16 mouse cellular contexts compared by ENCODE assay signal in genomic region chr5:97256445-97257060, GRCm38 (mm10).
DNase-seq lines count a peak whose midpoint lies in the region; ATAC-seq and TF ChIP-seq lines count a peak whose summit lies in the region.
"Had no signal": no experiment of that assay in that cellular context is flagged by ENCODE, and none has a peak within 500 bp of the region (broad histone marks: within the 10 kb centered on the region; RNA-seq: fewer than 3 reads in every experiment).

No protein-coding gene starts in this region.

- WGBS in midbrain, postnatal 0 days, result 65% methylated on average over 7 of the region's 7 CpGs
- WGBS in midbrain, embryonic 11.5 days, result 87% methylated on average over 7 of the region's 7 CpGs
- WGBS in neural tube, embryonic 13.5 days, result 41% methylated on average over 7 of the region's 7 CpGs

- DNase-seq in cerebellum, postnatal 14 days, result peak; percentile 30
- no peak for DNase-seq in cerebellum, adult 8-10 months
- DNase-seq in midbrain, postnatal 0 days (ENCODE audit: low spot score), result peak; percentile 39
- no peak for DNase-seq in midbrain, embryonic 11.5 days (ENCODE audit: low spot score, missing footprints)
- no peak for DNase-seq in lung, postnatal 4 days
- DNase-seq in thymus, postnatal 10 days (ENCODE audit: low spot score in 2 of 2), result no peak
- no peak for DNase-seq in c-Kit-positive CD71-positive TER-119-positive erythroid progenitor cells, embryonic 14.5 days (ENCODE audit: low spot score)
- DNase-seq: cerebellum, adult 18-20 months; gastrocnemius, adult 2 months; heart, adult 18-20 months had no signal

- no peak overlapping the region for H3K4me3 ChIP-seq in midbrain, postnatal 0 days (ENCODE audit: low read depth, low read length)
- H3K4me3 ChIP-seq in midbrain, embryonic 11.5 days (ENCODE audit: low read depth, low read length), result no peak overlapping the region
- no peak overlapping the region for H3K4me3 ChIP-seq in neural tube, embryonic 13.5 days
- H3K4me3 ChIP-seq: gastrocnemius, adult 2 months; limb, embryonic 13.5 days; liver, embryonic 15.5 days; midbrain, embryonic 12.5 days had no signal

- H3K4me2 ChIP-seq in midbrain, postnatal 0 days (ENCODE audit: low read depth, low read length, poor library complexity, severe bottlenecking), result no peak overlapping the region
- no peak overlapping the region for H3K4me2 ChIP-seq in midbrain, embryonic 11.5 days
- no peak overlapping the region for H3K4me2 ChIP-seq in neural tube, embryonic 13.5 days
- H3K4me2 ChIP-seq: limb, embryonic 13.5 days; liver, embryonic 15.5 days; midbrain, embryonic 12.5 days had no signal

- no peak overlapping the region for H3K9ac ChIP-seq in midbrain, postnatal 0 days (replicated peaks; ENCODE audit: low read length, poor library complexity, severe bottlenecking)
- H3K9ac ChIP-seq in midbrain, embryonic 11.5 days (ENCODE audit: low read length), result no peak overlapping the region
- no peak overlapping the region for H3K9ac ChIP-seq in neural tube, embryonic 13.5 days
- H3K9ac ChIP-seq: limb, embryonic 13.5 days; liver, embryonic 15.5 days; midbrain, embryonic 12.5 days had no signal

- H3K4me1 ChIP-seq in midbrain, postnatal 0 days (ENCODE audit: insufficient read depth, low read length), result no peaks in the 10 kb centered on the region
- H3K4me1 ChIP-seq in midbrain, embryonic 11.5 days (ENCODE audit: control insufficient read depth, insufficient read depth, low read length), result no peaks in the 10 kb centered on the region
- H3K4me1 ChIP-seq in neural tube, embryonic 13.5 days (replicated peaks), result 0 out of 2 replicates have a peak, but pooled peaks cover 7% of the 10 kb centered on the region
- H3K4me1 ChIP-seq: limb, embryonic 13.5 days; liver, embryonic 15.5 days; midbrain, embryonic 12.5 days had no signal

- no peak overlapping the region for H3K27ac ChIP-seq in midbrain, postnatal 0 days (ENCODE audit: low read depth, low read length)
- H3K27ac ChIP-seq in midbrain, embryonic 11.5 days (ENCODE audit: low read depth, low read length), result no peak overlapping the region
- H3K27ac ChIP-seq in neural tube, embryonic 13.5 days (replicated peaks), result no peak overlapping the region
- H3K27ac ChIP-seq: gastrocnemius, adult 2 months; limb, embryonic 13.5 days; liver, embryonic 15.5 days; midbrain, embryonic 12.5 days had no signal

- ATAC-seq in midbrain, postnatal 0 days (ENCODE audit: low FRiP score), result no peak
- no peak for ATAC-seq in midbrain, embryonic 11.5 days (ENCODE audit: low FRiP score)
- ATAC-seq in neural tube, embryonic 13.5 days (ENCODE audit: low read depth), result peak; percentile 84
- ATAC-seq: inflammation-experienced regulatory T-cells, adult 6 months; Patski had no signal

- no peaks in the 10 kb centered on the region for H3K36me3 ChIP-seq in midbrain, postnatal 0 days (ENCODE audit: insufficient read depth, low read length)
- H3K36me3 ChIP-seq in midbrain, embryonic 11.5 days (ENCODE audit: control insufficient read depth, insufficient read depth, low read length), result no peaks in the 10 kb centered on the region
- H3K36me3 ChIP-seq in neural tube, embryonic 13.5 days, result no peaks in the 10 kb centered on the region
- H3K36me3 ChIP-seq: limb, embryonic 13.5 days; liver, embryonic 15.5 days; midbrain, embryonic 12.5 days had no signal

- H3K9me3 ChIP-seq in midbrain, postnatal 0 days (ENCODE audit: low read length), result no peaks in the 10 kb centered on the region
- H3K9me3 ChIP-seq in midbrain, embryonic 11.5 days (ENCODE audit: control insufficient read depth, low read length), result no peaks in the 10 kb centered on the region
- no peaks in the 10 kb centered on the region for H3K9me3 ChIP-seq in neural tube, embryonic 13.5 days
- H3K9me3 ChIP-seq: limb, embryonic 13.5 days; liver, embryonic 15.5 days; midbrain, embryonic 12.5 days had no signal

- H3K27me3 ChIP-seq in midbrain, postnatal 0 days (ENCODE audit: insufficient read depth, low read length), result no peaks in the 10 kb centered on the region
- H3K27me3 ChIP-seq in midbrain, embryonic 11.5 days (ENCODE audit: control insufficient read depth, insufficient read depth, low read length), result no peaks in the 10 kb centered on the region
- no peaks in the 10 kb centered on the region for H3K27me3 ChIP-seq in neural tube, embryonic 13.5 days
- H3K27me3 ChIP-seq: limb, embryonic 13.5 days; liver, embryonic 15.5 days; midbrain, embryonic 12.5 days; Patski had no signal

- no peak for TF ChIP-seq CTCF in midbrain, postnatal 0 days (IDR thresholded peaks at IDR 0.05)

Comparison
In these comparisons a context has a peak if more than half of its experiments do, and no peak if none do; other contexts are left out.
1. DNase-seq: peak in cerebellum, postnatal 14 days (2 of 2) and midbrain, postnatal 0 days (single experiment); none in cerebellum, adult 8-10 months (single experiment), midbrain, embryonic 11.5 days (single experiment), lung, postnatal 4 days (0 of 2), thymus, postnatal 10 days (0 of 2) and c-Kit-positive CD71-positive TER-119-positive erythroid progenitor cells, embryonic 14.5 days (single experiment).